Mouse (Mus musculus) adrenal gland, adult 2 months (tissue): ENCODE measurements around the gene Chrng. TPM values are rescaled to one million over a fixed set of nuclear protein-coding genes. Genes with fewer than 3 reads are reported as not detected.

Source experiments
- DNase-seq: peaks from one replicate; pipeline ENCODE4 v3.0.0; 2021
- polyA plus RNA-seq: library from polyadenylated mRNA; depleted of rRNA; stranded (reverse); fragments of >200 nt; gene quantifications from 2 replicates; pipeline ENCODE4 v1.2.3, GENCODE M21; 2012
- total RNA-seq, 2 experiments: library from RNA; stranded (reverse); gene quantifications; 2 replicates each; pipeline ENCODE4 v1.2.3; 2021

Chrng gene
- total and polyA plus RNA-seq, 3 experiments: not detected

- DNase-seq: no peak
Observed at GRCm38 (mm10) chr1:87198119-87199065, 6.1 kb upstream of the Chrng start.

GRCm38 (mm10) chr1:87200811-87201210 is 3.6 kb upstream of the Chrng start:
- DNase-seq: no peak

GRCm38 (mm10) chr1:87201848-87202247 is 2.6 kb upstream of the Chrng start:
- no peak for DNase-seq

- no peak for DNase-seq
Observed at GRCm38 (mm10) chr1:87203779-87204178, 678 bp upstream of the Chrng start.

- DNase-seq: peak; percentile 31
Observed at GRCm38 (mm10) chr1:87205038-87205437, 581 bp downstream of the Chrng start.

GRCm38 (mm10) chr1:87205502-87205901 is 1.0 kb downstream of the Chrng start:
- DNase-seq: no peak

- DNase-seq: no peak
Observed at GRCm38 (mm10) chr1:87206339-87206738, 1.9 kb downstream of the Chrng start.

GRCm38 (mm10) chr1:87211431-87211830 is 7.0 kb downstream of the Chrng start:
- DNase-seq: no peak

GRCm38 (mm10) chr1:87213735-87214704 is 9.6 kb downstream of the Chrng start, which contains the start of gene Eif4e2:
Gene Eif4e2 (plus strand): TSS chr1:87213914.
- DNase-seq: peak; percentile 95

- DNase-seq: no peak
Observed at GRCm38 (mm10) chr1:87214748-87215147, 10.3 kb downstream of the Chrng start.

- no peak for DNase-seq
Observed at GRCm38 (mm10) chr1:87217938-87218337, 13.5 kb downstream of the Chrng start.

- DNase-seq: no peak
Observed at GRCm38 (mm10) chr1:87225739-87226138, 21.3 kb downstream of the Chrng start.

GRCm38 (mm10) chr1:87226409-87227159 is 22.1 kb downstream of the Chrng start:
- no peak for DNase-seq

GRCm38 (mm10) chr1:87227160-87227550 is 22.7 kb downstream of the Chrng start:
- DNase-seq: no peak

GRCm38 (mm10) chr1:87230606-87231005 is 26.1 kb downstream of the Chrng start:
- no peak for DNase-seq

GRCm38 (mm10) chr1:87232197-87232596 is 27.7 kb downstream of the Chrng start:
- DNase-seq: no peak

- DNase-seq: no peak
Observed at GRCm38 (mm10) chr1:87239056-87239455, 34.6 kb downstream of the Chrng start.

GRCm38 (mm10) chr1:87243021-87243420 is 38.6 kb downstream of the Chrng start:
- DNase-seq: no peak

- no peak for DNase-seq
Observed at GRCm38 (mm10) chr1:87245430-87245829, 41.0 kb downstream of the Chrng start.

- peak; percentile 91 for DNase-seq
Observed at GRCm38 (mm10) chr1:87245929-87246815, 41.7 kb downstream of the Chrng start.
